Mouse (Mus musculus): Measurements from ENCODE around the gene Cav2. TPM values are rescaled to one million over a fixed set of nuclear protein-coding genes. Genes with fewer than 3 reads are reported as not detected.

Cav2 gene
- polyA plus RNA-seq, 1 experiment from 2014 or later: 40.5 TPM

GRCm38 (mm10) chr6:17316294-17317166, 35.5 kb downstream of the Cav2 start:
- H3K27ac ChIP-seq (replicated peaks; ENCODE audit: low read depth, low read length): peak overlapping the region; percentile 42; the same call in 1 of the 2 replicates
- peak; percentile 86 for DNase-seq (ENCODE audit: low spot score)

DNA sequence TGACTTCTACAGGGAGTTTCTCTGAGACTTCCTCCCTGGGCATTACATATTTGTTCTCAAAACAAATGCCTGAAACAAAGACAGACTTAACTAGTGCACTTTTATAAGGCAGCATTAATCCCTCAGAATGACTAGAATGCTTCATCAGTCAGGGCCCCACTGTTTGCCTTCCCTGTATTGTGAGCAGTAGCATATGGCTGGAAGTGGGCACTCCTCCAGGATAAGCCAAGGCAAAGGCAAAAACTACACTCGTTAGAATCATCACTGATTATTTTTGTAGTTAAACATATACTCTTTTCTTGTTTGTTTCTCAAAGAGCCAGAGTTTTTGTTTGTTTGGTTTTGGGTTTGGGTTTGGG, 36.2 kb downstream of the Cav2 start:
- Histone ChIP-seq H3K9ac (ENCODE audit: low read depth, low read length) (no peak overlapping the region), H3K4me3 (ENCODE audit: low read depth, low read length) (no peak overlapping the region), H3K27ac (replicated peaks; ENCODE audit: low read depth, low read length) (0 out of 2 replicates have a peak overlapping the region, but pooled peaks have one; percentile 1), H3K4me1 (ENCODE audit: control insufficient read depth, insufficient read depth, low read length) (no peaks in the 10 kb centered on the region), H3K36me3 (ENCODE audit: control insufficient read depth, insufficient read depth, low read length) (no peaks in the 10 kb centered on the region), H3K27me3 (replicated peaks; ENCODE audit: control insufficient read depth, insufficient read depth, low read length) (no peaks in the 10 kb centered on the region), H3K4me2 (ENCODE audit: low read depth, low read length) (no peak overlapping the region), H3K9me3 (ENCODE audit: control insufficient read depth, low read length) (no peaks in the 10 kb centered on the region)
- ATAC-seq (ENCODE audit: low read depth): 0 out of 2 replicates have a peak, but pooled peaks have one; percentile 19
- 34% methylated on average over 1 of the region's 1 CpGs for WGBS
- DNase-seq (ENCODE audit: low spot score): no peak

More at GRCm38 (mm10) chr6:17316294-17317166, 35.5 kb downstream of the Cav2 start:
- Histone ChIP-seq H3K4me1 (ENCODE audit: control insufficient read depth, insufficient read depth, low read length) (no peaks in the 10 kb centered on the region), H3K9ac (ENCODE audit: low read depth, low read length) (no peak overlapping the region), H3K4me2 (ENCODE audit: low read depth, low read length) (no peak overlapping the region), H3K27me3 (replicated peaks; ENCODE audit: control insufficient read depth, insufficient read depth, low read length) (no peaks in the 10 kb centered on the region), H3K9me3 (ENCODE audit: control insufficient read depth, low read length) (no peaks in the 10 kb centered on the region), H3K36me3 (ENCODE audit: control insufficient read depth, insufficient read depth, low read length) (no peaks in the 10 kb centered on the region), H3K4me3 (ENCODE audit: low read depth, low read length) (no peak overlapping the region)
- ATAC-seq (ENCODE audit: low read depth): peak; percentile 94
- WGBS: 59% methylated on average over 15 of the region's 15 CpGs

- 23% methylated on average over 1 of the region's 1 CpGs for WGBS
- Histone ChIP-seq H3K9me3 (ENCODE audit: control insufficient read depth, low read length) (no peaks in the 10 kb centered on the region), H3K27me3 (replicated peaks; ENCODE audit: control insufficient read depth, insufficient read depth, low read length) (no peaks in the 10 kb centered on the region), H3K36me3 (ENCODE audit: control insufficient read depth, insufficient read depth, low read length) (no peaks in the 10 kb centered on the region), H3K4me1 (ENCODE audit: control insufficient read depth, insufficient read depth, low read length) (no peaks in the 10 kb centered on the region), H3K9ac (ENCODE audit: low read depth, low read length) (no peak overlapping the region), H3K4me2 (ENCODE audit: low read depth, low read length) (no peak overlapping the region), H3K27ac (replicated peaks; ENCODE audit: low read depth, low read length) (no peak overlapping the region), H3K4me3 (ENCODE audit: low read depth, low read length) (no peak overlapping the region)
- DNase-seq (ENCODE audit: low spot score) (peak; percentile 10), ATAC-seq (ENCODE audit: low read depth) (no peak)
Measured at GRCm38 (mm10) chr6:17317944-17318343, 37.0 kb downstream of the Cav2 start.

DNA sequence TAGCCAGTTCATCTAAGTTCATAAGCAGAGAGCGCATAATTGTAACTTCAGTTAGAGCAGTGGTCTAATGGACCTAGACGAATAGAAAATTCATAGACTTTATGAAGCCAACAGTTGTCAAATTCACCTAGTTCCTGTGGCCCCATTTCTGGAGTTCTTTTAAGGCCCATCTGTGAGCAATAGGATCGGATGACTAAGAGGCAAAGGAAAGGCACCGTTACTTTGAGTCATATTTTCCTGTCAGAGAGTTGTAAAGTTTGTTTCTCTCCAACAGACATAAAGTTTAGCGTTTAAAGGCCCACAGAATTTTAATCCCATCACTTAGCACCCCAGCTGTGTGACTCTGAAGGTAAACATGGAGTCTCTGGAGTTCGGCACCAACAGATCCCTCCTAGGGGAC, 41.0 kb downstream of the Cav2 start:
- H3K9ac ChIP-seq (ENCODE audit: low read depth, low read length): no peak overlapping the region
- no peak overlapping the region for H3K27ac ChIP-seq (replicated peaks; ENCODE audit: low read depth, low read length)
- DNase-seq (ENCODE audit: low spot score) (no peak), ATAC-seq (ENCODE audit: low read depth) (no peak)
- no peaks in the 10 kb centered on the region for H3K36me3 ChIP-seq (ENCODE audit: control insufficient read depth, insufficient read depth, low read length)
- WGBS: 66% methylated on average over 6 of the region's 6 CpGs
- no peaks in the 10 kb centered on the region for H3K4me1 ChIP-seq (ENCODE audit: control insufficient read depth, insufficient read depth, low read length)
- H3K4me2 ChIP-seq (ENCODE audit: low read depth, low read length): no peak overlapping the region
- H3K9me3 ChIP-seq (ENCODE audit: control insufficient read depth, low read length): no peaks in the 10 kb centered on the region
- no peaks in the 10 kb centered on the region for H3K27me3 ChIP-seq (replicated peaks; ENCODE audit: control insufficient read depth, insufficient read depth, low read length)
- no peak overlapping the region for H3K4me3 ChIP-seq (ENCODE audit: low read depth, low read length)

DNA sequence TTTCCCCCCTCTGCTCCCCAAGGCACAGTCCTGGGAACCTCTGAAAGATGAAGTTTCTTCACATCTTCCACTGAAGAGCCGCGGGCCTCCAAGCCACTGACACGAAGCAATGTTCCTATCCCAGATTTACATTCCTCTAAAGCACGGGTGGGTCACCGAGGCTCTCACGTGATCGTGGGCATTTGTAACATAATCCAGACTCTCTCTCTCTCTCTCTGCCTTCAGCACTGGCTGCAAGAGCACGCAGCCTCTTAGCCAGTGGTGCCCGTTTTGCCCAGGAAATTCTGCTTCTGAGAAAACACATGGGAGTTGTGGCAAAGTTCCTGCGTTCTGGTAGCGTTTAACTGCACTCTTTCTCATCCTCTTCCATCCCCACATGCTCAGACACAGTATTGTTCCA, 46.2 kb downstream of the Cav2 start:
- Histone ChIP-seq H3K27me3 (replicated peaks; ENCODE audit: control insufficient read depth, insufficient read depth, low read length) (no peaks in the 10 kb centered on the region), H3K4me1 (ENCODE audit: control insufficient read depth, insufficient read depth, low read length) (no peaks in the 10 kb centered on the region), H3K4me2 (ENCODE audit: low read depth, low read length) (peak overlapping the region; percentile 42), H3K27ac (replicated peaks; ENCODE audit: low read depth, low read length) (no peak overlapping the region), H3K9me3 (ENCODE audit: control insufficient read depth, low read length) (no peaks in the 10 kb centered on the region), H3K9ac (ENCODE audit: low read depth, low read length) (peak overlapping the region; percentile 23; the same call in 1 of the 2 replicates), H3K36me3 (ENCODE audit: control insufficient read depth, insufficient read depth, low read length) (no peaks in the 10 kb centered on the region), H3K4me3 (ENCODE audit: low read depth, low read length) (no peak overlapping the region)
- WGBS: 18% methylated on average over 11 of the region's 11 CpGs
- ATAC-seq (ENCODE audit: low read depth) (no peak), DNase-seq (ENCODE audit: low spot score) (peak; percentile 52)

- WGBS: 70% methylated on average over 3 of the region's 3 CpGs
- H3K9ac ChIP-seq (ENCODE audit: low read depth, low read length): no peak overlapping the region
- no peak for ATAC-seq (ENCODE audit: low read depth)
Measured at GRCm38 (mm10) chr6:17329801-17330200, 48.8 kb downstream of the Cav2 start.

GRCm38 (mm10) chr6:17337724-17338123, 56.7 kb downstream of the Cav2 start:
- no peak overlapping the region for H3K27ac ChIP-seq (replicated peaks; ENCODE audit: low read depth, low read length)
- no peak for DNase-seq (ENCODE audit: low spot score)
- no peaks in the 10 kb centered on the region for H3K9me3 ChIP-seq (ENCODE audit: control insufficient read depth, low read length)
- H3K9ac ChIP-seq (ENCODE audit: low read depth, low read length): no peak overlapping the region
- ATAC-seq (ENCODE audit: low read depth): no peak
- WGBS: 88% methylated on average over 2 of the region's 2 CpGs
- no peak overlapping the region for H3K4me3 ChIP-seq (ENCODE audit: low read depth, low read length)
- no peaks in the 10 kb centered on the region for H3K36me3 ChIP-seq (ENCODE audit: control insufficient read depth, insufficient read depth, low read length)
- H3K27me3 ChIP-seq (replicated peaks; ENCODE audit: control insufficient read depth, insufficient read depth, low read length): no peaks in the 10 kb centered on the region
- H3K4me1 ChIP-seq (ENCODE audit: control insufficient read depth, insufficient read depth, low read length): no peaks in the 10 kb centered on the region
- H3K4me2 ChIP-seq (ENCODE audit: low read depth, low read length): no peak overlapping the region

More at GRCm38 (mm10) chr6:17329801-17330200, 48.8 kb downstream of the Cav2 start:
- Histone ChIP-seq H3K4me3 (ENCODE audit: low read depth, low read length) (no peak overlapping the region), H3K4me1 (ENCODE audit: control insufficient read depth, insufficient read depth, low read length) (no peaks in the 10 kb centered on the region), H3K27ac (replicated peaks; ENCODE audit: low read depth, low read length) (no peak overlapping the region), H3K4me2 (ENCODE audit: low read depth, low read length) (no peak overlapping the region), H3K27me3 (replicated peaks; ENCODE audit: control insufficient read depth, insufficient read depth, low read length) (no peaks in the 10 kb centered on the region), H3K9me3 (ENCODE audit: control insufficient read depth, low read length) (no peaks in the 10 kb centered on the region), H3K36me3 (ENCODE audit: control insufficient read depth, insufficient read depth, low read length) (no peaks in the 10 kb centered on the region)
- no peak for DNase-seq (ENCODE audit: low spot score)
